In the genomic region with DNA sequence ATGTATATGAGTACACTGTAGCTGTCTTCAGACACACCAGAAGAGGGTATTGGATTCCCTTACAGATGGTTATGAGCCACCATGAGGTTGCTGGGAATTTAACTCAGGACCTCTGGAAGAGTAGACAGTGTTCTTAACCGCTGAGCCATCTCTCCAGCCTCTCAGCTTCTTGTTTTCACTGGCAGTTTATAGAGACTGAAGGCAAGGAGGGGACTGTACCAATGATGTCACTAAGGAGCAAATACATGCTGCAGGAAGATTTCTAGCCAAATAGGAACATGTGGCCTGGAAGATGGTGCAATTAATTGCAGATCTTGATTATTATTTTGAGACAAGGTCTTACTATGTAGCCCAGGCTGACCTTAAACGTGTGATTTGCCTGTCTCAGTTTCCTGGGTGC, we compare ENCODE assay signal across 17 mouse cellular contexts. TPM values are rescaled to one million over a fixed set of nuclear protein-coding genes. Genes with fewer than 3 reads are reported as not detected.
"Had no signal": no experiment of that assay in that cellular context is flagged by ENCODE, and none has a peak within 500 bp of the region (broad histone marks: within the 10 kb centered on the region; RNA-seq: fewer than 3 reads in every experiment).

No protein-coding gene starts in this region.

- H3K4me1 ChIP-seq: neural tube, embryonic 12.5 days; neural tube, embryonic 13.5 days; neural tube, embryonic 15.5 days had no signal

- H3K27ac ChIP-seq: neural tube, embryonic 12.5 days; neural tube, embryonic 13.5 days; neural tube, embryonic 15.5 days; stomach, embryonic 15.5 days; stomach, postnatal 0 days had no signal

- H3K9me3 ChIP-seq: neural tube, embryonic 12.5 days; neural tube, embryonic 13.5 days; neural tube, embryonic 15.5 days; stomach, embryonic 15.5 days had no signal

- DNase-seq: retina, postnatal 1 day; right cerebral cortex, adult 18-20 months; right cerebral cortex, postnatal 14 days; right cerebral cortex, postnatal 25 days; right cerebral cortex, postnatal 4 days; spleen, adult 18-20 months; thymus, adult 18-20 months; thymus, postnatal 14 days; thymus, postnatal 25 days; thymus, postnatal 36 days; thymus, postnatal 4 days had no signal

- H3K4me3 ChIP-seq: neural tube, embryonic 12.5 days; neural tube, embryonic 13.5 days; neural tube, embryonic 15.5 days; stomach, embryonic 15.5 days had no signal

- H3K36me3 ChIP-seq: neural tube, embryonic 12.5 days; neural tube, embryonic 13.5 days; neural tube, embryonic 15.5 days; stomach, embryonic 15.5 days had no signal

- H3K27me3 ChIP-seq: neural tube, embryonic 12.5 days; neural tube, embryonic 13.5 days; neural tube, embryonic 15.5 days; stomach, embryonic 15.5 days had no signal

RNA-seq across cellular contexts. Expression of a gene that starts 55.4 kb away (rescaled TPM):
- total RNA-seq: neutrophil, adult 5-6 weeks had no signal
